Mouse (Mus musculus) heart, postnatal 0 days (tissue): ENCODE measurements at regions not wholly inside any gene's neighbourhood (a gene's known extent, or its start where the extent isn't known, plus 50 kb on each side); places are given as distances from the start of the nearest gene placed in this dataset.

Experiments used
- CTCF ChIP-seq: IDR thresholded peaks from 2 replicates; pipeline ENCODE4 v1.5.1; 2016; ENCODE audit warnings: antibody characterized with exemption, control low read depth, low read depth
- EP300 ChIP-seq: IDR thresholded peaks from 2 replicates; pipeline ENCODE4 v1.6.1; 2016; ENCODE audit warnings: antibody characterized with exemption, low read depth

DNA sequence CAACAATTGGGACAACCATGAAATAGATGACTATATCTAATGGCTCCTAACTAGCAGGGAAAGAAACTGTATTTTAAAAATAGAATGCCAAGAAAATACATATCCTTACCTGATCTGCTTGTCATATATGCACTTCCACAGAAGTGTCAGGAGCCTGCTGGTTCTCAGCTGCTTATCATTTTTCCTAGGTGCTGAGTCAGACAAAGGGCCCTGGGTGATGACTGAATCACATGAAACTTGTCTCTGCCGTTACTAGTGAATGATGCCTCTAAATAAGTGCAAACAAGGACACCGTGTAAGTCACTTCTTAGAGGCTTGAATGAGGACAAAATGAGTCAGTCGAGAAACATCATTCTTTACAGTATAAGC lies 263.5 kb upstream of the Ptger4 start:
- TF ChIP-seq CTCF (no peak), EP300 (no peak)
